Mouse (Mus musculus) limb, embryonic 10.5 days (tissue): ENCODE measurements around the gene Clip2. TPM values are rescaled to one million over a fixed set of nuclear protein-coding genes. Genes with fewer than 3 reads are reported as not detected.

Source experiments
- DNase-seq: peaks from one replicate; pipeline ENCODE4 v3.0.0-alpha.2; 2017; ENCODE audit warnings: low spot score
- H3K27ac ChIP-seq: fragments of 300-500 bp; sonication (generic); 2 replicates; pipeline ENCODE4 v1.5.1; 2016; ENCODE audit warnings: mild to moderate bottlenecking
- H3K27me3 ChIP-seq: fragments of 300-500 bp; sonication (generic); 2 replicates; pipeline ENCODE4 v1.6.1; 2016; ENCODE audit warnings: low read depth, mild to moderate bottlenecking; ENCODE audit not compliant: poor library complexity, severe bottlenecking
- H3K36me3 ChIP-seq: fragments of 300-500 bp; sonication (generic); 2 replicates; pipeline ENCODE4 v1.6.1; 2016; ENCODE audit warnings: mild to moderate bottlenecking, moderate library complexity
- H3K4me1 ChIP-seq: fragments of 300-500 bp; sonication (generic); 2 replicates; pipeline ENCODE4 v1.6.1; 2016
- H3K4me3 ChIP-seq: fragments of 300-500 bp; sonication (generic); 2 replicates; pipeline ENCODE4 v1.5.1; 2016; ENCODE audit warnings: mild to moderate bottlenecking, moderate library complexity
- H3K9me3 ChIP-seq: fragments of 300-500 bp; sonication (generic); replicated peaks from 2 replicates; pipeline ENCODE4 v1.6.1; 2016; ENCODE audit warnings: mild to moderate bottlenecking
- WGBS: fragments of 180-500 bp; shearing (Covaris S2); methylation state at CpG from one replicate; pipeline ENCODE4 v1.1.7; 2016; 5-methylcytosine and 5-hydroxymethylcytosine counted together
- microRNA-seq: library from miRNA; unstranded; fragments of <30 nt; microRNA quantifications from one replicate; pipeline ENCODE4, GENCODE M21; 2017
- polyA plus RNA-seq: library from polyadenylated mRNA; unstranded; fragments of >200 nt; fragmentation: Nextera tagmentation; extraction: Ambion mirVana; gene quantifications from 2 replicates; pipeline ENCODE4 v1.2.1, GENCODE M21; 2016

Gene Clip2
- polyA plus RNA-seq, 1 experiment from 2014 or later: 7.1 TPM

DNA sequence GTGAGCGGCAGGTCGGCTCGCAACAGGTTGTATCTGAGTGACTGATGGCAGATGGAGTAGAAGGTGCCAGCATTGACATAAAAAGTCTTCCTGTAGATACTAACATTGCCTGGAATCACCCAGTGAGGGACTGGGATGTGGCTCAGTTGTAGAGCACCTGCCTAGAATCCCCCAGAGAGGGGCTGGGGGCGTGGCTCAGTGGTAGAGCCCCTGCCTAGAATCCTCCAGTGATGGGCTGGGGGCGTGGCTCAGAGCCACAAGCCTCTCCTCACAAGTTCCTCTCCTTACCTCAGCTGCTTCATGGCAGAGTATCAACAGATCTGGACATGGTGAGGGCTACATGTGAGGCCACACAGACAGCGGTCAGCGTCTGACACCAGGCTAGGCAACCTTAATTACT, 112.8 kb downstream of the Clip2 start:
- Histone ChIP-seq H3K27ac (no peak overlapping the region), H3K9me3 (0 out of 2 replicates have a peak, but pooled peaks cover 2% of the 10 kb centered on the region), H3K4me1 (peaks cover 30% of the 10 kb centered on the region), H3K27me3 (no peaks in the 10 kb centered on the region), H3K36me3 (peaks cover 85% of the 10 kb centered on the region), H3K4me3 (no peak overlapping the region)
- DNase-seq: no peak
- 95% methylated on average over 7 of the region's 7 CpGs for WGBS

Small RNA genes within 50 kb of the gene (microRNA-seq; reads per million reads assigned to microRNA genes)
- not detected for gene Gm26340
- not detected for gene Mir7228

Other genes with a start within 250 kb of the Clip2 start
- gene Gtf2i, start 237.7 kb downstream of the Clip2 start, polyA plus RNA-seq: 180 and 204 TPM in 2 replicates
- gene Gtf2ird1, start 95.7 kb downstream of the Clip2 start, polyA plus RNA-seq: 131 and 153 TPM in 2 replicates
- 0.06 and 0.08 TPM in 2 replicates for gene Syna, start 7.7 kb upstream of the Clip2 start, polyA plus RNA-seq
- 431 and 443 TPM in 2 replicates for gene Rfc2, start 28.9 kb upstream of the Clip2 start, polyA plus RNA-seq
- 4.0 and 4.5 TPM in 2 replicates for gene Lat2, start 62.6 kb upstream of the Clip2 start, polyA plus RNA-seq
- gene Eif4h, start 87.1 kb upstream of the Clip2 start, polyA plus RNA-seq: 664 and 686 TPM in 2 replicates
- gene Limk1, start 136.2 kb upstream of the Clip2 start, polyA plus RNA-seq: 4.4 and 5.3 TPM in 2 replicates
- gene Eln, start 194.9 kb upstream of the Clip2 start, polyA plus RNA-seq: 1.0 and 4.2 TPM in 2 replicates